Mouse (Mus musculus) layer of hippocampus, adult 8-10 months (tissue): ENCODE data around the gene Ldlrad3. TPM values are rescaled to one million over a fixed set of nuclear protein-coding genes. Genes with fewer than 3 reads are reported as not detected.
A peak's percentile ranks its signal among the peaks of the same experiment; 100 is the strongest.

Experiments
- DNase-seq, 2 experiments: peaks; one replicate each; pipeline ENCODE4 v3.0.0; 2022; ENCODE audit warnings: low spot score in 2 of 2
- total RNA-seq, 4 experiments: library from RNA; stranded (reverse); gene quantifications; 2 replicates each; pipeline ENCODE4 v1.2.4; 2022

Ldlrad3 gene
- total RNA-seq, 4 experiments from 2014 or later, result 10.0 to 13.2 (median 11.3) TPM

DNA sequence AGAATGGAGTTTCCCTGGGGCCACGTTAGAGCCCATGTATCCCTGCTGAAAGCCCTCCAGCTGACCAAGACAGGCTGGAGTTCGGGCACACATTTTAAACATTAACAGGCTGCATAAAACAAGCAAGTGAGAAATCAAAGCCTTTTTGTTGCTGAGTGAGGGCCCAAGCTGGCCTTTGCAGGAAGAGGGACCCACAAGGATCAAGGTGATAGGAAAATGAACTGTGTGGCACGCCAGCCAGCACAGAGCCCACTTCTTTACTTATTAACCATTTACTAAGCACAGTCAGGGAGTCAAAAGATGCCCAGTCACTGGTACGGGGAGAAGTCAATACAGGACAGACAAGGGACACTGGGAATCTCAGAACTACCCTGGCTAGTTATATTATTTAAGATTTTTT is 218.6 kb downstream of the Ldlrad3 start:
- no peak for DNase-seq

DNA sequence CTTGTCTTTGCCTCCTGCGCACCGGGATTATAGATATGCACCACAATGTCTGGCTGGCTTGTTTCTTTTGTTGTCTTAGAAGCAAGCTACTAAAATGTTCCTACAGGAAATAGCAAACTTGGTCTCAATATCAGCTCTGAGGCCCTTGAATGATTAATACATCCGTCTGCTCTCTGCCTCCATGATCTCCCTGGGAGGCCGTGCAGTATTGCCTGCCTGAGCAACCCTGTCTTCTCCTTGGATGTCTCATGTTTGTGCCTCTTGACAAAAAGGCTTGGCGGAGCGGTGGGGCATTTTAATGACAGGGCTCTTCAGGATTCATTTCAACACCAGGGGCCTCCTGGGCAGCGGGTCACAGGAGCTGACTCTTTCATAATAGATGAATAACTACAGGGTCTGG is 219.0 kb downstream of the Ldlrad3 start:
- no peak for DNase-seq

DNA sequence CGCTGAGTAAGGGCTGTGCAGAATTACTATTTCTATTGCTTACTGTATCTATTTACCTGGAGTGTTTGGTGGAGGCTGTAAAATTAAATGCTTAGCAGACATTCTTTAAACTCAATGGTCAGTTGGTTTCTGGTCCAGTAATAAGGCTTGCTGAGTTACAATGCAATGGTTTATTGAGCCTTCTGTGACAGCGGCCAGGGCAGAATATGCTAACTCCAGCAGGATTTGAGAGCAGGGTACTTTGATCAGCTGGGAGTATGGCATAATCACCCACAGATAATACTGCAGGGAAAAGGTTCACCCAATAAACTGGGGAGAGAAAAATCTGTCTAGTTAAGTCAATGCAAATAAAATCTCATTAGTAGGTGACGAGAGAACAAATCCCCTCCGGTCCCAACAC is 220.2 kb downstream of the Ldlrad3 start:
- DNase-seq, result no peak

DNA sequence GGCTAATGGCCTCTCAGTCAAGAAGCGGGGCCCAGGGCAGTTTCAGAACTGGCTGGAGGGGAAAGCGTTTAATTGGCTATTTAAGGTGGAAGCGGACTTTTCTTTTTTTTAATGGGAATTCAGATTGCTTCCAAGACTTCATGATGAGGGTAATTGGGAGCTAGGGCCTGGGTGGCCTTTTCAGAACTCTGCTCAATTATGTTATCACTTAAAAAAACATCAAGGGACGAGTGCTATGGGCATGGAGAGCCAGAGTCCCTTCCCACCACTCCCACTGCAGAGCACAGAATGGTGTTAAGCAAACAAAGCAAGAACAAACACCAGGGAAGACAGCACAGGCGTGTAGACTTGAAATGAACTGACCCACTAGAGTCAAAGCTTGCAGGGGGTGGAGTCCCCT is 220.7 kb downstream of the Ldlrad3 start:
- DNase-seq, result no peak

DNA sequence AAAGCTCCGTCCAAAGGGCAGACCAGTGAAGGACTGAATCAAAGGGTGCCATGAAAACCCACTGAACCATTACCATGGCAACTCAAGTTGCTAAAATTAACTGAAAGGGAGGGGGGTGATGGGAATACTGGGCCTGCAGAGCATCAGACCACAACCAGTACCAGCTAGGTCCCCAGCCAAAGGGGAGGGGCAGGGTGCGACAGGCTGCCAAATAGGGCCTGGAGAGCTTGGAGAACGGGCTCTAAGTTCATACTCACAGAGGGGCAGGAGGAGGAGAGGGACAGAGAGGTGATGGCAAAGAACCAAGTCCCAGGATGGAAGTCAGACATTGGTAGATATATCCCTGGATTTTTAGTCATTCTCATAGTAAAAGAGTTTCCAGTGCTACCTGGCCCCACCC is 222.8 kb downstream of the Ldlrad3 start:
- peak in 1 of 2 experiments; percentile 45 for DNase-seq

DNA sequence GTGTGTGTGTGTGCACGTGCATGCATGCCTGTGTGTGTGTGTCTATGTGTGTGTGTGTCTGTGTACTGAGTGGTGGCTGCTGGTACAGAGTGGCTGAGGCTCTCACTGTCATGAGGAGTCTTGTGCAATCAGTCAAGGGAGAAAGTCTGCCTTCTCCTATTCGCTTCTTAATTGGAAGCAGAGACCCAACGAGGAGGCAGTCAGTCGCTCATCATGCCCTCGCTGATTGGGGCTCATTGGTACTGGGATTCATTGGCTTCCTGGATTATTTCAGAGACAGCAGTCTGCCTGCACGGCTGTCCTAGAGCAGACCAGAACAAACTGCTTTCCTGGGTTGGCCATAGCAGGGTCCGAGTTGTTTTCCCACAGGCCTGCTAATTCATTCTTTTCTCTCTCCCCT is 223.8 kb downstream of the Ldlrad3 start:
- no peak for DNase-seq

DNA sequence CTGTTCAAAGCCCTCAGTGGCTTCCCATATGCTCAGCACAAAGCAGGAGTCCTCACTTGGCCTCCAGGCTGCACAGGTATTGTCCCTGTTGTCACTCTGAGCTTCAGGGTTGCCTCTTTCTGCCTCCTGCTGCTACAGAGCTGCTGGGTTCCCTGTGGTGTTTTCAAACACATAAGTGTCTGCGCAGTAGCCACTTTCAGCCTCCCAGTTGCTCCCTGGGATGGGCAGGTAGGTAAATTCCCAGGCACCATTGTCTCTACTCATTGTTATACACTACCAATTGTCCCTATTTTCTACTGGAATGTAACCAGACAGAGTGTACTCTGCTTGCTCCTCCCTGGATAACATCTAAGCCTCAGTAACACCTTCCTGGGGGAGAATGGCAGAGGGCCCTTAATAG is 224.8 kb downstream of the Ldlrad3 start:
- DNase-seq, result no peak

DNA sequence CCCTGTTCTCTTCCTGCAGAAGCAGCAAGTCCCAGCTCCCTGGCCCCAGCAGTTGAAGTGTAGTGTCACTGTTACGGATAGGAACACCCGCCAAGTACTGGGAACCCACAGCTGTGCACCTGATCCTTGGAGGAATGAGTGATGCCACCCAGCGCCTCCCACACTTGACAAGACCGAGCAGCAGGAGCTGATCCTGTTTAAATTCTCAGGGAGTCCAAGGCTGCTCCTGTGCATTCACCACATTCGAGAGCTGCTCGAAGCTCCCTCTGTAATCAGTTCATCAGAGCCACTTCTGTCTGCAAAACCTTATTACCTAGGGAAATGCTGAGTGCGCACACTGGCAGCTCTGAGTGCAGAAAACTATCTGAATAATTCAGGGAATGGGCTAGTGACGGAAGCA is 225.5 kb downstream of the Ldlrad3 start:
- no peak for DNase-seq

DNA sequence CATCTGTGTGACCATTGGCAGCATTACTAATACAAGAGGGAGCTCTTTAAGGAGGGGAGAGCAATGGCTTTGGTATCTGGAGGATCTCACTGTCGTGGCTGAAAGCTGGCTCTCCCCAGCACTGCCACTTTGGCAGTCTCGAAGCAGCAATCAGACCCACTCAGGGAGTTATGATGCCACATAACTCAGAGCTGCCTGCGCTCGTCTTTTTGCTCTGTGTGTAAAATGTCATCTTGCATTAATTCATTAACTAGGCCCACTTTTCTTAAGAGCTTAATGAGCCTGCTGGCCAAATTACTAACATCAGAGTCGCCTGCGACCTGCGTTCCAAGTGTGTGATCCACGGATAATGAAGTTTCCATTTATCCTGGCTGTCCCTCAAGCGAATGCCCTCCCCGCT is 230.1 kb downstream of the Ldlrad3 start:
- no peak for DNase-seq

DNA sequence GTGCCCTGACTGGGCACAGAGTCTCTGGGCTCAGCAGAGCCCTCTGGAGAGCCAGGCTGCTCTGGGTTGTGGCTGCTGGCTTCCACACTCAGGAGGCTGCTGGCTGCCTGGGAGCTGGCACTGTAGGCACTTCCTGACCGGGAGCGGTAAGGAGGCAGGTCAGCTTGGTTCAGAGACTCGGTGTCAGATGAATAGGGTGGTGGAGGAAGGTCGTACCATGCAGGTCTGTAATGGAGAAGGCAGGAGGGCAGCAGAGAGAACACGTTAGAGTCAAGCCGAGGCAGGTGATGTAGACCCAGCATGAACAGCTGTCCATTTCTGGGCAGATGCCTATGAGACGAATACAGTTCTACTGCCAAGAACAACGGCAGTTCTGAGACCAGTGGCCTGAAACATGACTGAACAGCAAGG is 233.2 kb downstream of the Ldlrad3 start:
- no peak for DNase-seq

DNA sequence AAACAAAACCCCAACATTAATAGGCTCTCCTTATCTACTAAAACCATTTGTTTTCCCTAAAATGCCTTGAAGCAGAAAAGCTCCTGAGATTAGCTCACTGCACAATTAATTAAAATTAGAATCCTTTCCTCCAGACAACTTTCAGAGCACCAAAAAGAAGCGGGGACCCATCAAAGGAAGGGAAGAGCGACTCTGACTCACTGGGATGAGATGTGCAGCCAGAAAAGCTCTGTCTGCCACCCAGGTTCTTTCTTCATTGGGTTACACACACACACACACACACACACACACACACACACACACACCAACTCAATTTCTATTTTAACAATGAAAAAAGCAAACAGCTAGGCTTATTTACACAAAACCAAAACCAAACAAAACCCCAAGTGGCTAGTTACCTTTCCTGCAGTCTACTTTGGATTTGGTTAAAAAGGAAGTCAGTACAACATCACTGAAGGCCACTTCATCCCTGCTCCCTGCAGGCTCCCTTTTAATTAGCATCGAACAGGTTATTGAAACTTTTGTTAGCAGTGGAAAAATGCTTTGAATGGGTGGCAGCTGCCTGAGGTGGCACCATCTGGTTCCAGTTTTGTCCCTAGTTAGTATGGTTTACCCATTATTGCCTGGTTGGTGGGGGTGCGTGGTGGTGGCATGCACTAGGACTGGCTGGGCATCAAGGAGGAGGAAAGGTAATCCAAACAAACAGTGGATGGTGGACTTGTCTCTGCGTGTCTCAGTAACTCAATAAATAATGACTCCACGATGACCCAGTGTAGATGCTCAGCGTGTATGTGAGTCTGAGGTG is 235.3 kb downstream of the Ldlrad3 start:
- DNase-seq, result no peak

DNA sequence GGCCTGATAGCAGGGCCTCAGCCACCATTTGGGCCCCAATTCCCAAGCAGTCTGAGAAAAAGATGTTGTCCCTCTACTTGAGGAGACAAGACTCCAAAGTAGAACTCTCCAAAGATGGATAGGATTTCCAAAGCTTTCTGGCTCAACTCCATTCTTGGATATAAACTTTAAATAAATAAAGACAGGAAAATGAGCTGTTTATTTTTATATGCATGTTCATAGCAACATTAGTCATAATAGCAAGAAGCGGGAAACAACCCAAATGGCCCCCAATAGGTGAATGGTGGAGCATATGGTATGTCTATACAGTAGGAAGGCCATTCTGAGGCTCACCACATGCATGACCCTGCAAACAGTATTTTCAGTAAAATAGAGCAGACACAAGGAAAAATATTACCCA is 251.2 kb downstream of the Ldlrad3 start:
- DNase-seq, result no peak

DNA sequence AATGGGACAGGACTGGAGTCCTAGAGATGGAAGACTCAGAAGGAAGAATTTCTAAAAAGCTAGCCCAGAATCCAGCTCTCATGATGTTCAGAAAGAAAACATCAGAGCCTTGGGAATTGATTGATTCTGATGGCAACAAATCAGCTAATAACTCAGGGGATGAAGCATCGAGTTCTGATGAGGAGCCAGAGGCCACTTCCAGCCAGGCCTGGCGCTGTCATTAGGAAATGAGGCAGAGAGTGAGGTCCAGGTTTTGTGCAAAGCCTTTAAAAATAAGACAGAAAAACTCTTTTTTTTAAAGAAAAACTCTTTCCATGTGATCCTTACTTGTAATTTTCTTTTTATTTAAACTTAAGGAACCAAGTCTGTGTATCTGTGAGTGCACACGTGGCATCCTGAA is 252.9 kb downstream of the Ldlrad3 start:
- DNase-seq, result no peak

DNA sequence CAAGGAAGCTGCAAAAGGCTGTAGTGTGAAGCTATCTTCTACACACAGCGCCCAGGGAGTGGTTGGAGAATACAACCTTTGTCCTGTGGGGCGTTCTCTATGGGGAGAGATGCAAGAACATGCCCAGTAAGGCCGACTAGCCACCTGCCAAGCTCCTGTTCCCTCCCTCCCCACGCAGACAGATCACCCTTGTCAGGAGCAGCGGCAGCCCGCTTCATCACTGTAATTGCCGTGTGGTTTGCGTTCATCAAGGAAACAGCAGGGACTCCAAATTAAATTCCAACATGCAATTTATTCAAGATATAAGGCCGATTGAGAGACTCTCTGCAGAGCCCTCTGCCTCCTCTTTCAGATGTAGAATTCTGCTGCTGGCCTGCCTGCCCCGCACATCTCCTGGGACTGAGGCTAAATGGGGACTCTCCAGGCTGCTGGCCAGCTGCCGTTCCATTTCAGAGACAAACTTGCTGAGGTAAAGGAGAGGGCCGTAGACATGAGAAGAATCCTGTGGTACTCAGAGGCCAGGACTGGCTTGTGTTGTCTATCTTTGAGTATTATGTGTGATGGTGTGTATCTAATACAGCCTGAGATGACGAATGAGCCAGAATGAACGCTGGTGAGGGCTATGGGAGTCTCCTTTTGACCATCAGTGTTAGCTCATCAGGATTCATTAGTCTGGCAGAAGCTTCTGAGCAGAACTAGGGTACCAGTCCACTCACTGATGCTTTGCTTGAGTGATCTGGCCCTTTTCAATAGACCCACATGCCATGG is 253.8 kb downstream of the Ldlrad3 start:
- DNase-seq, result no peak

DNA sequence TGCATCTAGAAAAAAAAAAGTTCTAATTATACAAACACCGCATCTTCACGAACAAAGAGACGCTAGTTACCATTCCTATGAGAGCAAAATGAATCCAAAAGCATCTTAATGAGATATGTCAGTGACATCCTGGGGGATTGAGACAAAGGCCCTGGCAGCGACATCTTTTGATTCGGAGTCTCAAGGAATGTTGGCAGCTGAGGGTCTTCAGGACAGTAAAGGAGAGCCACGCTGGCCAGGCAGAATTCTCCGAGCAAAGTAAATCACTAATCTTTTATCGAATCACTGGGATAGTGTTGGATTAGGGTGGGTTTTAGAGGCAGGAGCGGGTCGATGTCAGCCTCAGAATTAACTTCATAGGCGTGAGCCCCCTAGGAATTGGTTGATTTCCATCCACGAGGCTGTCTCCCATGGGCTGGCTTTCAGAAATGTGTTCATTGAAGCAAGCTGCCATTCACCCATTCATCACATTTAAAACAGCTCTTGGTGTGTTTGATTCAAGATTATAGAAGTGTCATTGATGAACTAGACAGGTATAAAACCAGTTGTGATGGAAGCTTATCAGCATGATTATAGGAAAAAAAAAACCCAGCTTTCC is 260.5 kb downstream of the Ldlrad3 start:
- DNase-seq, result no peak

DNA sequence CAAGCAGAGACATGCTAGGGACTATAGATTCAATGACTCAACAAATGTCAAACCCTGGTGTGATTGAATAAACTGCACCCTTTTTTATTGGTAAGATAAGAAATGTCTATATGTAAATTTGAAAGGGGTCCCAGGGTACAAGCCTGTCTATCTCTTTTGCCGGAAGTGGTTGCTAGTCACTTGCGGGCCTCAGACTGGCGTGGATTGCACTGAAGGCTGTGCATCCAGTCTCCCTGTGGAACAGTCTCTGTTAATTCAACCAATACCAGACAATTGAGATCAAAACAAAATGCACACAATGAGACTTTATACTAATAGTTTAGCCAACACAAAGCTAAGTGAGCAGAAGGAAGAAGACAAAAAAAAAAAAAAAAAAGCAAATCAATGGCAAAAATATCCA is 261.0 kb downstream of the Ldlrad3 start:
- DNase-seq, result no peak

DNA sequence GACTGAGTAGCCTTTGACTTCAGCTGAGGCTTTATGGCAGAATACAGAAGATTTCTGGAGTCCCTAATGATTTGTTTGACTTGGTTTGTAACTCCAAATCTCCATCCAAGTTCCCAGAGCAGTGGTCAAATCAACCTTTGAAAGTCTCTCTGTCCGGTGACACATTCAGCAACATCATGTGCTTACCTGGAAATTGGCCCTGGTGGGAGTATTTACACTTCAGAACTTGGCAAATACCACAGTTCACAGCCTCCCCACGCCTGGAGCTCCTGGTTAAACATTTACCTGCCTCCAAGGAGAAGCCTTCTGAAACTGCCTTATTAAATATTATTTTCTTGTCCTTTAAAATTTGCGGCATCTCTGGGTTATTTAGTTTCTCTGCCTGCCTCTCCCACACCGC is 263.0 kb downstream of the Ldlrad3 start:
- no peak for DNase-seq

DNA sequence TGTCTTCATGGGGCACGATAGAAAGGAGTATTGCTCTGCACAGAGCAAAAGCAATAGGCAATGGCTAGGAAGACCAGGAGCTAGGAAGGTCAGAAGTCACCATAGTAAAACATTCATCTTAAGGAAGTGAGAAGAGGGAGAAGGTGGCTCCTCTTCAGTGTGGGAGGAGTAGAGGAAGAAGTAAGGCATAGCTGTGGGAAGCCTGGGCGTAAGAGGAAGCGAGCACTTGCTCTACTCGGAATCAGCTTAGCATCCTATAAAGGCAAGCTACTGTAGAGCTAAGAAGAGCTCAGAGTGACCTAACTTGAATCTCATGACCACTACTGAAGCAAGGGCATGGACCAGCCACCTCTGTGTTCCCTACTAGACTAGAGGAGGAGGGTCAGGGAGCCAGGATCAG is 263.9 kb downstream of the Ldlrad3 start:
- no peak for DNase-seq

DNA sequence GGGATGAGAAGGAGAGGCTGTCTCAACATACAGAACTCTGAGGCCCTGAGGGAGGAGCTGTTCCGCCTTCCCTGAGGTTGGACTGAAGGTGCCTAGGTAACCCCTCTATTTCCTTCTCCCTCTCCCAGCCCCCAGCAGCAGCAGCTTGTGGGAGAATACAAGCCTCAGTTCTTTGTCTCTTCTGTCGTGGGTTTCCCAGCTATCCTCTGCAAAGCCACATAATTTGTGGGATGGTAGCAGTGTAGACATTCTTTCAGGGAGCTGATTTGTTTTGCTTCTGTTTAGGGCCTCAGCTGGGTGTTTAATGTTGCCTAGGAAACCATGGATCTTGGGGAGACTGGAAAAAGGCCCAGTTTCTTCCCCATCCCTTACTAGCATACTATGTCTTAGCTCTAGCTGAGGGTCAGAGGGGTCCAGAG is 266.0 kb downstream of the Ldlrad3 start:
- no peak for DNase-seq

DNA sequence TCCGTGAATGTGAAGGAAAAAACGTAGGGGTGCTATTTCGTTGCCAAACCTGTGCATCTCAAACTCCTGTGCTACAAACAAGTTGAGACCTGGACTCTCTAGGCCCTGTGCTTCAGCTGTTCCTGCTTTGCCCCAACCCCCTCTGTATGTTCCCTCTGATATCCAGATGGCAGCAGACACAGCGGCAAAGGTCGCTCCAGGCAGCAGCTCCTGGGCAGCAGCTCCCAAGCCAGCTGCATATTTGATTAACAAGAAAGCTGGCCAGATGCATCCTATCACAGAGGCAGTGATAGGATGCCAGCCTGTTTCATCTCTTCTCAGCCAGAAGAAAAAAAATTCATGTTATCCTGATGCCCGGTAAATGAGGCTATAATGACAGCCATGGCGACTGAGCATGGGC is 267.7 kb downstream of the Ldlrad3 start:
- DNase-seq, result no peak

DNA sequence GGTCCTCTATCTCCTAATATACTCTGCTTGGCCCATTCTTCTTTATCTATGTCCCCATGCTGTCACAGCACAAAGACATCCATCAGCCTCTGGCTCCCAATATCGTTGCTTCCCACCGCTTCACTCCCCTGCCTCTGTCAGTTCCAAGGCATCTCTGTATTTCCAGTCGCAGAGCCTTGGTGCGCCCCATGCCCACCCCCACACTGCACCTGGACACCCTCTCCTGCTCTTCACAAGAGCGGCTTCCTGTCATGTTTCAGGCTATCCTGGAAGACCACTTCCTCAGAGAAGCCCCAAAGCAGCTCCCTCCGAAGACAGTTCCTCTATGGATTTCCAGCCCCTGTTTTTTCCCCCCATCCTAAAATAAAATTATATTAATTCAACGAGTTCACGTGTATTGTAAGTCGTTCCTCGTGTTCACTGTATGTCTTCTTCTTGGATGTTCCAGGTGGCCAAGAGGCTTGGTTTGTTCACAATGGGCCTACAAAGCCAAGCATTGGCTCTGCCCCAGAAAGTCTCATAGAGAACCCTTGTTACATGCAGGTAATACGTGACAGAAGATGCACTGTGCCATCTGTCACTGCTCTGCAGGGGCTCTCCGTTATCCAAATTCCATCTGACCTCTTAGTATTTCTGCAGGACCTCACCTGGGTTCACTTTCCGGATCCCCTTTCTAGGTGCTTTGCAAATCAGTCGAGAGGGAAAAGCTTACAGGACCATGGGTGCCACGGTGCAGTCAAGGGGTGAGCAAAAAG is 276.7 kb downstream of the Ldlrad3 start:
- DNase-seq, result no peak

DNA sequence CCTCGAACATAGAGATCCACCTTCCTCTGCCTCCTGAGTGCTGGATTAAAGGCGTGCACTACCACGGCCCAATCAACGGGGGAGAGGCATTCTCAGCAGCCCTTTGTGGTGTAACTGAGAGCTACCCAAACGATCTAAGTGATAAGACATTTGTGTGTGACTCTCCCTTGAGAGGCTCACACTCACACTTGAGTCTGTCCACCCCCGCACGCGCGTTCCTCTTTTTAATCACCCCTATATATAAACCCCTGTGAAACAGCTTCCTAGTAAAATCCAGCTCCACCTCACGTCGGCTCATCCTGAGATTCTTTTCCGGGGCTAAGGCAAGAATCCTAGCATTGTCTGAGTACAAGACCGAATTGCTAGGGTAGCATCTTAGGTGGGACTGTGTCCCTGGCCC is 277.4 kb downstream of the Ldlrad3 start:
- DNase-seq, result no peak
